Mouse (Mus musculus) small intestine, adult 2 months (tissue): ENCODE data around the gene Maml3.
A peak's percentile ranks its signal among the peaks of the same experiment; 100 is the strongest.

ENCODE experiments used
- CTCF ChIP-seq: fragments of 200-500 bp; IDR thresholded peaks from 2 replicates; pipeline ENCODE4 v1.5.1; 2012; ENCODE audit warnings: low read depth, mild to moderate bottlenecking, control low read depth, inconsistent platforms, low read length, moderate library complexity, mixed read lengths; ENCODE audit not compliant: insufficient replicate concordance, insufficient read length; ENCODE audit errors: extremely low read depth
- POLR2A ChIP-seq: fragments of 200-500 bp; IDR thresholded peaks from 2 replicates; pipeline ENCODE4 v1.6.1; 2012; ENCODE audit warnings: low read depth, mild to moderate bottlenecking, control low read depth, inconsistent platforms, low read length, moderate library complexity

GRCm38 (mm10) chr3:51708746-51709411 is 396.0 kb downstream of the Maml3 start:
- TF ChIP-seq CTCF (no peak), POLR2A (0 out of 2 replicates have a peak, but pooled peaks have one; percentile 20)
